Mouse (Mus musculus): ENCODE data around the gene Ppef1. TPM values are rescaled to one million over a fixed set of nuclear protein-coding genes. Genes with fewer than 3 reads are reported as not detected.
A peak's percentile ranks its signal among the peaks of the same experiment; 100 is the strongest.

The Ppef1 gene
- polyA plus RNA-seq, 1 experiment from 2014 or later = 0.21 TPM

GRCm38 (mm10) chrX:160603316-160603715, 132.2 kb downstream of the Ppef1 start:
- Histone ChIP-seq H3K9me3 (replicated peaks; ENCODE audit: control insufficient read depth, low read length) (no peaks in the 10 kb centered on the region), H3K27me3 (ENCODE audit: control insufficient read depth, insufficient read depth, low read length) (no peaks in the 10 kb centered on the region; the same call in 1 of the 2 replicates), H3K27ac (ENCODE audit: low read length) (no peak overlapping the region), H3K4me1 (ENCODE audit: control insufficient read depth, insufficient read depth, low read length) (peaks cover 15% of the 10 kb centered on the region), H3K4me2 (ENCODE audit: low read depth, low read length) (no peak overlapping the region), H3K9ac (ENCODE audit: low read length) (no peak overlapping the region), H3K36me3 (ENCODE audit: control insufficient read depth, insufficient read depth, low read length) (no peaks in the 10 kb centered on the region), H3K4me3 (replicated peaks; ENCODE audit: low read length) (no peak overlapping the region)
- WGBS = 74% methylated on average over 2 of the region's 2 CpGs
- ATAC-seq (ENCODE audit: insufficient read depth, low FRiP score) = no peak

GRCm38 (mm10) chrX:160602770-160603169, 132.8 kb downstream of the Ppef1 start:
- peaks cover 15% of the 10 kb centered on the region for H3K4me1 ChIP-seq (ENCODE audit: control insufficient read depth, insufficient read depth, low read length)
- no peak for ATAC-seq (ENCODE audit: insufficient read depth, low FRiP score)
- no peak overlapping the region for H3K4me3 ChIP-seq (replicated peaks; ENCODE audit: low read length)
- H3K9ac ChIP-seq (ENCODE audit: low read length) = no peak overlapping the region
- no peaks in the 10 kb centered on the region for H3K9me3 ChIP-seq (replicated peaks; ENCODE audit: control insufficient read depth, low read length)
- H3K27ac ChIP-seq (ENCODE audit: low read length) = no peak overlapping the region
- H3K27me3 ChIP-seq (ENCODE audit: control insufficient read depth, insufficient read depth, low read length) = no peaks in the 10 kb centered on the region; the same call in 1 of the 2 replicates
- H3K36me3 ChIP-seq (ENCODE audit: control insufficient read depth, insufficient read depth, low read length) = no peaks in the 10 kb centered on the region
- no peak overlapping the region for H3K4me2 ChIP-seq (ENCODE audit: low read depth, low read length)
- WGBS = 43% methylated on average over 1 of the region's 1 CpGs

- ATAC-seq (ENCODE audit: insufficient read depth, low FRiP score) = no peak
These were observed 134.5 kb downstream of the Ppef1 start for GRCm38 (mm10) chrX:160601053-160601452.

GRCm38 (mm10) chrX:160598562-160599458, 136.8 kb downstream of the Ppef1 start:
- Histone ChIP-seq H3K9ac (ENCODE audit: low read length) (no peak overlapping the region), H3K4me3 (replicated peaks; ENCODE audit: low read length) (no peak overlapping the region), H3K36me3 (ENCODE audit: control insufficient read depth, insufficient read depth, low read length) (no peaks in the 10 kb centered on the region), H3K9me3 (replicated peaks; ENCODE audit: control insufficient read depth, low read length) (no peaks in the 10 kb centered on the region), H3K4me2 (ENCODE audit: low read depth, low read length) (no peak overlapping the region), H3K4me1 (ENCODE audit: control insufficient read depth, insufficient read depth, low read length) (peaks cover 12% of the 10 kb centered on the region; the same call in 1 of the 2 replicates), H3K27ac (ENCODE audit: low read length) (no peak overlapping the region; the same call in 1 of the 2 replicates), H3K27me3 (ENCODE audit: control insufficient read depth, insufficient read depth, low read length) (no peaks in the 10 kb centered on the region; the same call in 1 of the 2 replicates)
- 24% methylated on average over 3 of the region's 3 CpGs for WGBS
- ATAC-seq (ENCODE audit: insufficient read depth, low FRiP score) = peak; percentile 81

More at GRCm38 (mm10) chrX:160601053-160601452, 134.5 kb downstream of the Ppef1 start:
- Histone ChIP-seq H3K36me3 (ENCODE audit: control insufficient read depth, insufficient read depth, low read length) (no peaks in the 10 kb centered on the region), H3K4me2 (ENCODE audit: low read depth, low read length) (no peak overlapping the region), H3K4me1 (ENCODE audit: control insufficient read depth, insufficient read depth, low read length) (peaks cover 15% of the 10 kb centered on the region), H3K9ac (ENCODE audit: low read length) (no peak overlapping the region), H3K9me3 (replicated peaks; ENCODE audit: control insufficient read depth, low read length) (no peaks in the 10 kb centered on the region), H3K4me3 (replicated peaks; ENCODE audit: low read length) (no peak overlapping the region), H3K27ac (ENCODE audit: low read length) (no peak overlapping the region), H3K27me3 (ENCODE audit: control insufficient read depth, insufficient read depth, low read length) (no peaks in the 10 kb centered on the region; the same call in 1 of the 2 replicates)
- WGBS = 18% methylated on average over 3 of the region's 3 CpGs

GRCm38 (mm10) chrX:160598055-160598454, 137.5 kb downstream of the Ppef1 start:
- Histone ChIP-seq H3K27me3 (ENCODE audit: control insufficient read depth, insufficient read depth, low read length) (no peaks in the 10 kb centered on the region; the same call in 1 of the 2 replicates), H3K4me1 (ENCODE audit: control insufficient read depth, insufficient read depth, low read length) (peaks cover 12% of the 10 kb centered on the region; the same call in 1 of the 2 replicates), H3K9me3 (replicated peaks; ENCODE audit: control insufficient read depth, low read length) (no peaks in the 10 kb centered on the region), H3K27ac (ENCODE audit: low read length) (no peak overlapping the region), H3K4me3 (replicated peaks; ENCODE audit: low read length) (no peak overlapping the region), H3K36me3 (ENCODE audit: control insufficient read depth, insufficient read depth, low read length) (no peaks in the 10 kb centered on the region), H3K4me2 (ENCODE audit: low read depth, low read length) (no peak overlapping the region), H3K9ac (ENCODE audit: low read length) (no peak overlapping the region)
- 75% methylated on average over 2 of the region's 2 CpGs for WGBS
- no peak for ATAC-seq (ENCODE audit: insufficient read depth, low FRiP score)

GRCm38 (mm10) chrX:160592933-160593332, 142.6 kb downstream of the Ppef1 start:
- no peak for ATAC-seq (ENCODE audit: insufficient read depth, low FRiP score)
- no peak overlapping the region for H3K9ac ChIP-seq (ENCODE audit: low read length)
- H3K36me3 ChIP-seq (ENCODE audit: control insufficient read depth, insufficient read depth, low read length) = no peaks in the 10 kb centered on the region
- H3K27me3 ChIP-seq (ENCODE audit: control insufficient read depth, insufficient read depth, low read length) = no peaks in the 10 kb centered on the region
- H3K4me1 ChIP-seq (ENCODE audit: control insufficient read depth, insufficient read depth, low read length) = no peaks in the 10 kb centered on the region
- no peak overlapping the region for H3K4me2 ChIP-seq (ENCODE audit: low read depth, low read length)
- H3K27ac ChIP-seq (ENCODE audit: low read length) = no peak overlapping the region
- no peaks in the 10 kb centered on the region for H3K9me3 ChIP-seq (replicated peaks; ENCODE audit: control insufficient read depth, low read length)
- WGBS = 75% methylated on average over 6 of the region's 6 CpGs
- H3K4me3 ChIP-seq (replicated peaks; ENCODE audit: low read length) = no peak overlapping the region

- no peaks in the 10 kb centered on the region for H3K4me1 ChIP-seq (ENCODE audit: control insufficient read depth, insufficient read depth, low read length)
- 96% methylated on average over 7 of the region's 7 CpGs for WGBS
- ATAC-seq (ENCODE audit: insufficient read depth, low FRiP score) = no peak
These were observed 145.4 kb downstream of the Ppef1 start for GRCm38 (mm10) chrX:160590147-160590546.

GRCm38 (mm10) chrX:160588523-160588922, 147.0 kb downstream of the Ppef1 start:
- Histone ChIP-seq H3K9me3 (replicated peaks; ENCODE audit: control insufficient read depth, low read length) (no peaks in the 10 kb centered on the region), H3K4me3 (replicated peaks; ENCODE audit: low read length) (no peak overlapping the region), H3K27me3 (ENCODE audit: control insufficient read depth, insufficient read depth, low read length) (no peaks in the 10 kb centered on the region), H3K4me1 (ENCODE audit: control insufficient read depth, insufficient read depth, low read length) (no peaks in the 10 kb centered on the region), H3K9ac (ENCODE audit: low read length) (no peak overlapping the region), H3K27ac (ENCODE audit: low read length) (no peak overlapping the region), H3K36me3 (ENCODE audit: control insufficient read depth, insufficient read depth, low read length) (no peaks in the 10 kb centered on the region), H3K4me2 (ENCODE audit: low read depth, low read length) (no peak overlapping the region)
- ATAC-seq (ENCODE audit: insufficient read depth, low FRiP score) = no peak
- 89% methylated on average over 4 of the region's 4 CpGs for WGBS

More at GRCm38 (mm10) chrX:160590147-160590546, 145.4 kb downstream of the Ppef1 start:
- no peak overlapping the region for H3K4me2 ChIP-seq (ENCODE audit: low read depth, low read length)
- no peak overlapping the region for H3K27ac ChIP-seq (ENCODE audit: low read length)
- no peaks in the 10 kb centered on the region for H3K36me3 ChIP-seq (ENCODE audit: control insufficient read depth, insufficient read depth, low read length)
- H3K4me3 ChIP-seq (replicated peaks; ENCODE audit: low read length) = no peak overlapping the region
- no peaks in the 10 kb centered on the region for H3K9me3 ChIP-seq (replicated peaks; ENCODE audit: control insufficient read depth, low read length)
- H3K9ac ChIP-seq (ENCODE audit: low read length) = no peak overlapping the region
- H3K27me3 ChIP-seq (ENCODE audit: control insufficient read depth, insufficient read depth, low read length) = no peaks in the 10 kb centered on the region

- ATAC-seq (ENCODE audit: insufficient read depth, low FRiP score) = no peak
- H3K4me3 ChIP-seq (replicated peaks; ENCODE audit: low read length) = no peak overlapping the region
- no peak overlapping the region for H3K9ac ChIP-seq (ENCODE audit: low read length)
- H3K27me3 ChIP-seq (ENCODE audit: control insufficient read depth, insufficient read depth, low read length) = no peaks in the 10 kb centered on the region
- no peaks in the 10 kb centered on the region for H3K36me3 ChIP-seq (ENCODE audit: control insufficient read depth, insufficient read depth, low read length)
- H3K4me1 ChIP-seq (ENCODE audit: control insufficient read depth, insufficient read depth, low read length) = no peaks in the 10 kb centered on the region
- H3K9me3 ChIP-seq (replicated peaks; ENCODE audit: control insufficient read depth, low read length) = no peaks in the 10 kb centered on the region
- H3K27ac ChIP-seq (ENCODE audit: low read length) = no peak overlapping the region
- no peak overlapping the region for H3K4me2 ChIP-seq (ENCODE audit: low read depth, low read length)
- WGBS = 59% methylated on average over 1 of the region's 1 CpGs
These were observed 150.5 kb downstream of the Ppef1 start for GRCm38 (mm10) chrX:160585110-160585509.
